Mouse (Mus musculus): ENCODE data around the gene Chid1.

Gene Chid1

GRCm38 (mm10) chr7:141502556-141502905 lies 37.1 kb downstream of the Chid1 start:
- DNase-seq (ENCODE audit: low spot score in 2 of 2): no peak

- DNase-seq (ENCODE audit: low spot score in 2 of 2): no peak
These were observed 37.7 kb downstream of the Chid1 start for GRCm38 (mm10) chr7:141501820-141502555.

- no peak for DNase-seq (ENCODE audit: low spot score in 2 of 2)
These were observed 42.1 kb downstream of the Chid1 start for GRCm38 (mm10) chr7:141497600-141497999.

- DNase-seq (ENCODE audit: low spot score in 2 of 2): no peak
These were observed 43.7 kb downstream of the Chid1 start for GRCm38 (mm10) chr7:141495940-141496339.

GRCm38 (mm10) chr7:141495379-141495778 lies 44.3 kb downstream of the Chid1 start:
- no peak for DNase-seq (ENCODE audit: low spot score in 2 of 2)

- no peak for DNase-seq (ENCODE audit: low spot score in 2 of 2)
These were observed 45.9 kb downstream of the Chid1 start for GRCm38 (mm10) chr7:141493729-141494128.

- no peak for DNase-seq (ENCODE audit: low spot score in 2 of 2)
These were observed 46.9 kb downstream of the Chid1 start for GRCm38 (mm10) chr7:141492738-141493137.

GRCm38 (mm10) chr7:141491151-141491550 lies 48.5 kb downstream of the Chid1 start:
- no peak for DNase-seq (ENCODE audit: low spot score in 2 of 2)

- no peak for DNase-seq (ENCODE audit: low spot score in 2 of 2)
These were observed 52.5 kb downstream of the Chid1 start for GRCm38 (mm10) chr7:141487141-141487540.

GRCm38 (mm10) chr7:141486239-141486638 lies 53.4 kb downstream of the Chid1 start:
- DNase-seq (ENCODE audit: low spot score in 2 of 2): no peak

- no peak for DNase-seq (ENCODE audit: low spot score in 2 of 2)
These were observed 54.1 kb downstream of the Chid1 start for GRCm38 (mm10) chr7:141485606-141486005.

- DNase-seq (ENCODE audit: low spot score in 2 of 2): no peak
These were observed 54.5 kb downstream of the Chid1 start for GRCm38 (mm10) chr7:141485186-141485585.

- no peak for DNase-seq (ENCODE audit: low spot score in 2 of 2)
These were observed 55.2 kb downstream of the Chid1 start for GRCm38 (mm10) chr7:141484186-141485120.

- DNase-seq (ENCODE audit: low spot score in 2 of 2): no peak
These were observed 56.5 kb downstream of the Chid1 start for GRCm38 (mm10) chr7:141483114-141483653.

GRCm38 (mm10) chr7:141482531-141483024 lies 57.1 kb downstream of the Chid1 start:
- no peak for DNase-seq (ENCODE audit: low spot score in 2 of 2)

- DNase-seq (ENCODE audit: low spot score in 2 of 2): no peak
These were observed 57.9 kb downstream of the Chid1 start for GRCm38 (mm10) chr7:141481498-141482401.

GRCm38 (mm10) chr7:141480842-141481497 lies 58.7 kb downstream of the Chid1 start:
- DNase-seq (ENCODE audit: low spot score in 2 of 2): no peak

GRCm38 (mm10) chr7:141478270-141478748 lies 61.3 kb downstream of the Chid1 start:
- DNase-seq (ENCODE audit: low spot score in 2 of 2): no peak

- no peak for DNase-seq (ENCODE audit: low spot score in 2 of 2)
These were observed 61.9 kb downstream of the Chid1 start for GRCm38 (mm10) chr7:141477578-141478269.

- DNase-seq (ENCODE audit: low spot score in 2 of 2): no peak
These were observed 62.7 kb downstream of the Chid1 start for GRCm38 (mm10) chr7:141476981-141477370.

All from right cerebral cortex, postnatal 36 days (tissue).